Mouse (Mus musculus) brown adipose tissue, adult 24 weeks (tissue): ENCODE data around the gene Klhdc2. TPM values are rescaled to one million over a fixed set of nuclear protein-coding genes. Genes with fewer than 3 reads are reported as not detected.
A peak's percentile ranks its signal among the peaks of the same experiment; 100 is the strongest.

Experiments used
- H3K27ac ChIP-seq: fragments of 200-500 bp; replicated peaks from 2 replicates; pipeline ENCODE4 v1.5.1; 2012; ENCODE audit warnings: low read depth, mild to moderate bottlenecking, low read length
- H3K4me1 ChIP-seq: fragments of 200-500 bp; 2 replicates; pipeline ENCODE4 v1.6.1; 2012; ENCODE audit warnings: low read length, mixed read lengths; ENCODE audit not compliant: control insufficient read depth, insufficient read depth, insufficient read length
- H3K4me3 ChIP-seq: fragments of 200-500 bp; 2 replicates; pipeline ENCODE4 v1.5.1; 2012; ENCODE audit warnings: low read depth, mild to moderate bottlenecking, low read length, moderate library complexity; ENCODE audit not compliant: insufficient read depth
- polyA plus RNA-seq: library from polyadenylated mRNA; stranded (reverse); fragments of >200 nt; gene quantifications from 2 replicates; pipeline ENCODE4 v1.2.4, GENCODE M21; 2012; ENCODE audit not compliant: missing spikeins, insufficient read depth, insufficient read length

Klhdc2 gene
- polyA plus RNA-seq, result 49.7 and 53.3 TPM in 2 replicates

GRCm38 (mm10) chr12:69296511-69297410 lies at the start of gene Klhdc2:
Gene Klhdc2, plus strand, starts transcription at chr12:69296681.
- Histone ChIP-seq H3K4me1 (peaks cover 14% of the 10 kb centered on the region), H3K27ac (peak within 1 kb of the TSS; percentile 74), H3K4me3 (peak within 1 kb of the TSS; percentile 96)

GRCm38 (mm10) chr12:69249766-69250165 lies 46.7 kb upstream of the Klhdc2 start:
- H3K27ac ChIP-seq, result no peak overlapping the region
- H3K4me3 ChIP-seq, result no peak overlapping the region
- H3K4me1 ChIP-seq, result no peaks in the 10 kb centered on the region

GRCm38 (mm10) chr12:69250756-69251155 lies 45.7 kb upstream of the Klhdc2 start:
- no peak overlapping the region for H3K27ac ChIP-seq
- no peaks in the 10 kb centered on the region for H3K4me1 ChIP-seq
- H3K4me3 ChIP-seq, result no peak overlapping the region

- Histone ChIP-seq H3K27ac (no peak overlapping the region), H3K4me3 (no peak overlapping the region), H3K4me1 (no peaks in the 10 kb centered on the region)
Observed at GRCm38 (mm10) chr12:69253806-69254205, 42.7 kb upstream of the Klhdc2 start.

GRCm38 (mm10) chr12:69257836-69258235 lies 38.6 kb upstream of the Klhdc2 start:
- no peak overlapping the region for H3K4me3 ChIP-seq
- H3K4me1 ChIP-seq, result no peaks in the 10 kb centered on the region
- H3K27ac ChIP-seq, result no peak overlapping the region

- H3K27ac ChIP-seq, result no peak overlapping the region
- no peaks in the 10 kb centered on the region for H3K4me1 ChIP-seq
- no peak overlapping the region for H3K4me3 ChIP-seq
Observed at GRCm38 (mm10) chr12:69262251-69262650, 34.2 kb upstream of the Klhdc2 start.

GRCm38 (mm10) chr12:69265031-69265430 lies 31.4 kb upstream of the Klhdc2 start:
- Histone ChIP-seq H3K4me3 (no peak overlapping the region), H3K27ac (no peak overlapping the region), H3K4me1 (no peaks in the 10 kb centered on the region)

- no peak overlapping the region for H3K27ac ChIP-seq
- no peaks in the 10 kb centered on the region for H3K4me1 ChIP-seq
- H3K4me3 ChIP-seq, result no peak overlapping the region
Observed at GRCm38 (mm10) chr12:69267956-69268632, 28.4 kb upstream of the Klhdc2 start.

GRCm38 (mm10) chr12:69268956-69269355 lies 27.5 kb upstream of the Klhdc2 start:
- H3K4me1 ChIP-seq, result no peaks in the 10 kb centered on the region
- no peak overlapping the region for H3K4me3 ChIP-seq
- no peak overlapping the region for H3K27ac ChIP-seq

- no peak overlapping the region for H3K27ac ChIP-seq
- no peaks in the 10 kb centered on the region for H3K4me1 ChIP-seq
- no peak overlapping the region for H3K4me3 ChIP-seq
Observed at GRCm38 (mm10) chr12:69279931-69280469, 16.5 kb upstream of the Klhdc2 start.

GRCm38 (mm10) chr12:69280915-69281314 lies 15.6 kb upstream of the Klhdc2 start:
- no peak overlapping the region for H3K4me3 ChIP-seq
- no peaks in the 10 kb centered on the region for H3K4me1 ChIP-seq
- no peak overlapping the region for H3K27ac ChIP-seq

GRCm38 (mm10) chr12:69283146-69283545 lies 13.3 kb upstream of the Klhdc2 start:
- no peak overlapping the region for H3K27ac ChIP-seq
- no peaks in the 10 kb centered on the region for H3K4me1 ChIP-seq
- no peak overlapping the region for H3K4me3 ChIP-seq

GRCm38 (mm10) chr12:69287535-69287934 lies 8.9 kb upstream of the Klhdc2 start:
- Histone ChIP-seq H3K4me3 (no peak overlapping the region), H3K4me1 (no peaks in the 10 kb centered on the region), H3K27ac (no peak overlapping the region)

- Histone ChIP-seq H3K4me1 (no peaks in the 10 kb centered on the region), H3K27ac (no peak overlapping the region), H3K4me3 (no peak overlapping the region)
Observed at GRCm38 (mm10) chr12:69288699-69289098, 7.8 kb upstream of the Klhdc2 start.

GRCm38 (mm10) chr12:69292401-69292800 lies 4.1 kb upstream of the Klhdc2 start:
- no peak overlapping the region for H3K27ac ChIP-seq
- no peaks in the 10 kb centered on the region for H3K4me1 ChIP-seq
- no peak overlapping the region for H3K4me3 ChIP-seq
